Mouse (Mus musculus) retina, embryonic 14.5 days (tissue): ENCODE results near the gene Dot1l.

Experiments used
- DNase-seq: peaks from one replicate; pipeline ENCODE4 v3.0.0-alpha.2; 2015; ENCODE audit warnings: low spot score

The Dot1l gene

DNA sequence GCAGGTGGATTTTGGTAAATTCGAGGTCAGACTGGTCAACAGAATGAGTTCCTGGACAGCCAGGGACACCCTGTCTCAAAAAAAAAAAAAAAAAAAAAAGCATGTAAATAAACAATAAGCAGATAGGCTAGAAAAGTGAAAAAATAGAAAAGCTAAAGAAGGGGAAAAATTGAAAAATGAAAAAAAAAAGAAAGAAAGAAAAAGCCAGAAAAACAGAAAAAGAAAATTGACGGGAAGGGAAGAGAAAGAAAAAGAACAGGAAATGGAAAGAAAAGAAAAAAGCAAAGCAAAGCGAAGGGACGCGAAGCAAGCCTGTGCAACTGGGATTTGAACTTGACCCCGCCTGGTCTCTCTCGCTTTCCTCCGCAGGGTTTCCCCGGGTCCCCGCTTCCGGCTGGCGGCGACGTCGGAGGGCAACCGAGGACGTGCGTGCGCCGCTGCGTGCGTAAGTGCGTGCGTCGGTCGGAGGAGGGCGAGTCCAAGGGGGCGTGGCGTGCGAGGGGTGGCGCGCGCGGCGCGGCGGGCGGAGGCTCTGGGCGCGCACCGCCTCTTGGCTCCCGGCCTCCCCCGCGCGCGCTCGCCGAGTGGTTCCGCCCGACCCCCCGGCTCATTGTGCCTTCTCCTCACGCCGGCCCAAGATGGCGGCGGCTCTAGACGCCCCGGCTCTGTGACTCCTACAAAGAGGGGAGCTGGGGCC is at the start of gene Dot1l:
Gene Dot1l (plus strand): TSS at position 613 of the 697 bp plus-strand sequence.
- peak; percentile 98 for DNase-seq

DNA sequence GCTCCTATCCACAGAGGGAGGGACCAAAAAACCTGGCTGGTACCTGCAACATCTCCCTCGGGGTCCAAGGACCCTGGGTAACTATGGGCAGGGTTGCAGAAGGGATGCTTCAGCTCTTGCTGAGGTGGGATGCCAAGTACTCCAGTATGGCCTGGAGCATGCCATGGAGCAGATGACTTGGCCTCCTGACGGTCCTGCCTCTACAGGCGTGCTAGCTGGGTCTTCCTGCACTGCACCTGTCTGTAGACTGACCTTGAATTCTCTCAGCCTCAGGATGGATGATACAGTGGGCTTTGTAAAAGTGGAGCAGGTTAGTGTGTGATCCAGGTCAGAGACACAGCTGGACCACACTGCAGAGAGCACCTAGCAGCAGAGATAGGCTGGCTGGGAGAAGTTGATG is 49.5 kb upstream of the Dot1l start:
- no peak for DNase-seq

DNA sequence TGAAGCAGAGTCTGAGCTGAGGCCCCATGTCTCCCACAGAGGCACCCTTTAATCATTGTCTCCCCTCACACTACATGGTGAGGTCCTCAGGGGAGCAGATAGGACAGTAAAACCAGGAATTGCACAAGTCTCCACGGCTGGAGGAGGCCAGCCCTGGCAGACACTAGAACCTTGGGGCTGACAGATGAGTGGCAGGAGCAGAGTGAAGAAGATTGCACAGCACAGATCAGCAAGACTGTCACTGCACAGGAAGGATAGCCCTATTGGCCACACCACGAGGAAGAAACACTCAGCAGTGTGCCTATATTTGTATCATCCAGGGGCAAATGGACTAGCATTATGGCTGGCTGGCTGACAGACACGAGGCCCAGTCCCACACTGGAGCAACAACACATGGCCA is 44.2 kb upstream of the Dot1l start:
- no peak for DNase-seq

DNA sequence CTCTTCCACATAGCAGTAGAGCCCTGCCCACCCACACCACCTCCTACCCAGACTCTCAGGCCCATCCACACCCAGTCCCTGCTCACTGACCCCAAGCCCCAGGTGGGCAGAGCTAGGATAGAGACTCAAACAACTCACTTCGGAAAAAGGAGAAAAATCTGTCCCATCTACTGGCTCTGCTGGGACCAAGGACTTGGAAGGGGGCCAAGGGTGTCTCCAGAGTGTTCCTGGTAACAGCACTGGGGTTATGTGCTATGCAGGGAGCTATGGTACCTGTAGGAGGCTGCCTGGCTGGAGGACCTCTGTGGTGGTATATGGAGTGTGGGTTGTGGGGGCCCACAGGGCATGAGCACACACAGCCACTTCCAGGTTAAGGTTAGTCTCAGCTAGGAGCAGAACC is 37.7 kb upstream of the Dot1l start:
- DNase-seq, result no peak

DNA sequence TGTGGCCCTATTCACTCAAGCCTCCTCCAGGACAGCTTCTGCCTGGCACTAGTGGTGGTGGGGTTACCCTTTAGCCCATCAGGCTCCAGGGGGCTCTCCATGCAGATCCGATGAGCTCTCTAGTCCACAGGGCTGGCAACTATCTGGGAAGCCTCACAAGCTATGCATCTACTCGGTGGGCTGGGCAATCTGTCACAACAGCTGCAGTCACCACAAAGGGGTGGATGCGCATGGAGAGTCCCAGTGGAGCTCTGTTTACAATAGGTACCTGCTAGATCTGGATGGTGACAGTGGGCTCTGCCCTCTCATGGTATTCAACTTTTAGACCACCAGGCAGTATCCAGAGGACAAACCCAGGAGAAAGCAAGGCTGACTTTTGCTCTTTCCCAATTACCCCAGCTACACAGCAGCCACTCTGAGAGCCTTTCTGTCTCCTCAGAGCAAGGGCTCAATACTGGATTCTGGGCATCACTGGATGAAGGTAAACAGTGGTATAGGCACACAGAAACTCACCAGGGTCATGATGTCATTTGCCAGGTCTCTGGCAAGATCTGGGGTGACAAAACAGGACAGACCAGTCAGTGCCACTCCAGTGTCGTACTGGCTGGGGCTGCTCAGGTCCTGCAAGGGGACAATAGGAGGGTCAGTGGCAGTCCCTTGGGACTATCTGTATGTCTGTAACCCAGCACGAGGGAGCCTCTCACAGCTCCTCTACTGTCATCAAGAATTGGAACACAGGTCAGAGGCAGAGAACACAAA is 27.5 kb upstream of the Dot1l start:
- DNase-seq, result no peak

DNA sequence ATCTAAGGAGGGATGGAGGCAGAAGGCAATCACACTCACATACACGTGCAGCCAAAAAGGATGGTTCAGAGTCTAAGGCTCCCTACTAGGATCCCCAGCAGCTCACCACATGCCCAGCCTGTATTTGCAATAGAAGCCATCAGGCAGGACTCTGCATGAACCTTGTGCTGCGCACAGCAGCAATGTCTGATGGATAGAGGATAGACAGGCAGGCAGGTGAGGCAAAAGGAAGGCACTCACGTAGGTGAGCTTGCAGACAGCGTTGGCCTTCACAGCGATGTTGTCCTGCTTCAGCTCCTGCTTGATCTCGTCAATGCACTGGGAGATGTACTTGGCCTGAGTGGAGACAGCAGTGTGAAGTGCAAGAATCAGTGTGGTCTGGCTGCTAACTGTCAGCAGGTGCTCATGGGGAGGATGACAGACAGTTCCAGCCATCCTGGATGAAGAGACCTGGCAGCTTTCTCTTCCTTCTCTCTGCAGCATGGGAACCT is 22.4 kb upstream of the Dot1l start:
- no peak for DNase-seq

DNA sequence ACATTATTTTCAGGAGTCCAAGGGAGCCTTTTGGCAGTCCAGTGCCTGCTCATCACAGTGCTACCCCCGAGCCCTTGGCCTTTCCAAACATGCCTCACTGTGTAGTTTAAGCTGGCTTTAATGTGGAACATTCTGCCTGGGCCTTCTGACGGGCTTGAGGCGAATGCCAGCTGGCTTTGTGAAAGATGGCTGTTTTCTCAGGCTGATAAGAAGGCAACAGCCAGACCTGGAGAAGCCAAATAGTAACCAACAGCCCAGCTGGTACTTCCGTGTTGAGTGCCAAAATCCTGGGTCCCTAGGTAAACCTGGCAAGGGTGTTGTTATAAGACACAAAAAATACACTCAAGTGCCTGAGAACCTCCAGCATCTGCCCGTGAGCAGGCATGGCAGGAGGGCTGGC is 18.3 kb upstream of the Dot1l start:
- DNase-seq, result no peak

DNA sequence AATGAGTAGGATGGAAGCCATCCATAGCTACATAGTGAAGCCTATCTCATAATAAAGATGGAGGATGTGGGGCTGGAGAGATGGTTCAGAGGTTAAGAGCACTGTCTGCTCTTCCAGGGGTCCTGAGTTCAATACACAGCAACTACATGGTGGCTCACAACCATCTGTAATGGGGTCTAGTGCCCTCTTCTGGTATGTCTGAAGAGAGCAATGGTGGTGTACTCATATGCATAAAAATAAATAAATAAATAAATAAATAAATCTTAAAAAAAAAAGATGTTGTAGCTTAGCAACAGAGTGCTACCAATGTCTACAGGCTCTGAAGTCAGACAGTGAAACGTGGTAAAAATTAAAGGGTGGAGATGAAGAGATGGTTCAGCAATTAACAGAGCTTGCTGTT is 16.3 kb upstream of the Dot1l start:
- no peak for DNase-seq

DNA sequence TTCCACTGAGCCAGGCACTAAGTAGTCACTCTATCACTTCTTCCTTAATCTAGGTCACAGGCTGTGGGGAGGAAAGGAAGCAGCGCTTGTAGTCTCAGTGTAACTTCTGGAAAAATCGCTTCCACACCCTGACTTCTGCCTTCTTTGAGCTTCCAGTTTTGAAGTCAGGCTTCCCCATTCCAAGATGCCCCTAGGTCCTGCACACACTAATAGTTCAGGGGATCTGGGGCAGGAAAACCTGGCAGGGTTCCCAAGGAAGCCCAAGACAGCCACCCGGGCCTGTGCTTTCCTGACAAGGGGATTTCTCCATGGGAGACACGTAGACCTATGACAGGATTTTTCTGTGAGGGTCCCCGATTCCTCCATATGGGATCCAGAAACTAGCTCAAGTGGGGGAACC is 13.9 kb upstream of the Dot1l start:
- no peak for DNase-seq

DNA sequence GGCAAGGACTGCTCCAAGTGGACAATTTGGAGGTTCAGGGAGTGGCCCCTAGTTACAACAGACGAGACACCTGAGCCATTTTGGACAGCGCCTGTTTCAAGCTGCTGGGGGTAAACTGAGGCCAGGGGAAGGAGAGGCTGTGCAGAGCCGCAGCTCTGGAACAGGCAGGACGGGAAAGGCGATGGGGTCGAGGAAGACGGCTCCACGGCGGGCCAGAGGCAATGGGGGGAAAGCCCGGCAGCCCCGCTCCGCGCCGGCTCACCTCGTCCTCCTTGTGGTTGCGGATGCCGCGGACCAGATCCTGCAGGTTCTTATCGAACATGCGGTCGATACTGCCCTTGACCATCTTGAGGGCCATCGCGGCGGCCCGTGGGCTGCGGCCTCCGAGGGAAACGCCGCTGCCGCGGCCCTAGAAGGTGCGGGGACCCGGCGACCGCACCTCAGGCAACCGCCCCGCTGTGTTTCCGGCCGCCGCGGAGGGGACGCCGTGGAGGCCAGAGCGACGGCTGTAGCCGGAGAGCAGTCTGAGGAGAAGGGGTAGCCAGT is 13.3 kb upstream of the Dot1l start:
- no peak for DNase-seq

DNA sequence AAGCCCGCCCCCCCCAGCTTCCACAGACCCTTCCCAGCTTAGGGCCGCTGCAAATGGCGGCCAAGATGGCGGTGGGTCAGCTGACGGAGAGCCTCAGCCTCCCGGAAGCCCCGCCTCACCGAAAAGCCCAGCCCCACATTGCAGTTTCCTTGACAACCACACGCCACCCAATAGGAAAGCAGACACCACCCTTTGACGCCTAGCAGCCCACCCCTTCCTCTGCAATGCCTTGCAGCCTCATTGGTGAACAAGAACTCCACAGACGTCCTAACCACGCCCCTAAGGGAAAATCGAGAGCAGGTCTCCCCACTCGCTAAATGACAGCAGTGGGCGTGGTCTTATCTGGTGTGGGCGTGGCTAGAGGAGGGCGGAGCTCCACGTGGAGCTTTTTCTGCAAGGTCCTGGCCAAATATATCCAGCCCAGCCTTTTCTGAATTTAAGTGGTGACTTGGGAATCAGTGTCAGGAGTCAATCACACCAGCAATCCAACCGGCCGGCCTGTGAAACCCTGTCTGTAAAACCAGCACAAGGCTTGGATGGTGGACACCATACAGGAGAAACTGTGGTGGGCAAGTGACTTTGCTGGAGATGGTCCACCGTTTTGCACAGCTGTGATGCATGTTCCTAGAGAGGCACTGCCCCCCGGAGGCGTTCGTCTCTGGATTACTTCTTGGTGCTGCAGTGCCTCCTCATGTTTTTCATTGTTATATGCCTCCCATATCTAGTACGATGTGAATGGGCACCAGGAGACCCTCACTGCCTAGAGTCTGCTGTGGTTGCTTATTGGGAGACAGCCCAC is 12.6 kb upstream of the Dot1l start, which contains the start of gene Ap3d1:
Gene Ap3d1 (minus strand): TSS at position 85 of the 799 bp plus-strand sequence.
- DNase-seq, result peak; percentile 99

DNA sequence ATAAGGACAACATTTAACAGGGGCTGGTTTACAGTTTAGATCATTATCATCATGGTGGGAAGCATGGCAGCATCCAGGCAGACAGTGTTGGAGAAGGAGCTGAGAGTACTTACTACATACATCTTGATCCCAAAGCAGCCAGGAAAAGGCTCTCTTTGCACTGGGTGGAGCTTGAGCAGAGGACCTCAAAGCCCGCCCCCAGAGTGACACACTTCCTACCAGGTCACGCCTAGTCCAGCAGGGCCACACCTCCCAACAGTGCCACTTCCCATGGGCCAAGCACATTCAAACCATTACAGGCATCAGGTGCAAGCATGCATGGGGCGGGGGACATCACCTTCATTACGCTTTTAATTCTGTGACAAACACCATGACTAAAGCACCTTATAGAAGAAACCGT is 10.7 kb upstream of the Dot1l start:
- no peak for DNase-seq

DNA sequence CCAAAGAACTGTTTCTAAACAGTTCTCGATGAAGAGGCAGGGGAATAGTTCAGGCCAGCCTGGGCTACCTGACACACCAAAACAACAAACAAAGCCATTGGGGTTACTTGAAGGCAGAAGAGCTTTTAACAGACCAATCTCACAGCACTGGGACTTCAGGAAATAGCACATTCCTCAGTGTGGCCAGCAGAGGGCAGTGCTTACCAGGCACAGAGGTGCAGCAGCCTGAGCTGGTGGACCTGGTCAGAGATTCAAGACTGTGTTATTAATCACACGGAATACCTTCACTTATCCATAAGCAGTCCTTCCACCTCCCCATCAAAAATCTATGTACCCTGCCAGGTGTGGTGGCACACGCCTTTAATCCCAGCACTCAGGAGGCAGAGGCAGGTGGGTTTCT is 7.6 kb upstream of the Dot1l start:
- DNase-seq, result peak; percentile 84

DNA sequence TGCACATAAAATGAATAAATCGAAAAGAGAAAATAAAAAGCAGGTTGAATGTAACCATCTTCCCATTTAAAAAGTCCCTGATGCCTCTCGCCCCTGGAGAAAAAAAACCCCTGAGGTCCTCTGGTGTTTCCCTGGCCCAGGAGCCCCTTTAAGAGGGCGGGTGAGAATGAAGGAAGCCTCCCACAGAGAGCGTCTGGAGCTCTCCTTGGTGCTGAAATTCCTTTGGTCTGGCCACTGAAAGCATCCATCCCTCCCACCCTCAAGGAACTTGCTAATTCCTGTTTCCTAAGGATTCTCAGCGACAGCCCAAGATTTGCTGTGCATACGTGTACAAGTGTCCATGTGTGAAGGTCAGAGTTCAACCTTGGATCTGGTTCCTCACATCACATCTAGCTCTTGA is 6.4 kb upstream of the Dot1l start:
- peak; percentile 83 for DNase-seq

DNA sequence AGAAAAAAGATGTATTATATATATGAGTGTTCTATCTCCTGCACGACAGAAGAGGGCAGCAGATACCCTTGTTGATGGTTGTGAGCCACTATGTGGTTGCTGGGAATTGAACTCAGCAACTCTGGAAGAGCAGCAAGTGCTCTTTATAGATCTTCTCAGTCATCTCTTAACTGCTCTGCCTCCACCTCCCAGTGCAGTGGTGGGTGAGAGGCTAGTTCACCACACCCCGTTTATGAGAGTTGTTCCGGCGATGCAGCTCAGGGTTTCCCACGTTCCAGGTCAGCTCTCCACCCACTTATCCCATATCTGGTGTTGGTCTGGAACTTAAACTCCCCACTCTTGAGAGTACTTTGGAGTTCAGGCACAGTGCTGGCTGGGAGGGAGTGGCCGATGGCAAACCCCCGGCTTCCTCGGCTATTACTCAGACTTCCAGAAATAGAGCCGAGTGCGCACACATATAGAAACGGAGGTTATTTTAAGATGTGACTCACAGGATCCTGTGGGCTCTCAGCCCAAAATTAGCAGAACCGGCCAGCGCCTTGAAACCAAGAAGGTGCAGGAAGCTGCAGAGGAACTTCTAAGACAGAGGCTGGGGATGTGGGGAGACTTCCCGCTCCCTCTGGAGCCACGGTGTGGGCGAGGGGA is 3.7 kb upstream of the Dot1l start:
- no peak for DNase-seq

DNA sequence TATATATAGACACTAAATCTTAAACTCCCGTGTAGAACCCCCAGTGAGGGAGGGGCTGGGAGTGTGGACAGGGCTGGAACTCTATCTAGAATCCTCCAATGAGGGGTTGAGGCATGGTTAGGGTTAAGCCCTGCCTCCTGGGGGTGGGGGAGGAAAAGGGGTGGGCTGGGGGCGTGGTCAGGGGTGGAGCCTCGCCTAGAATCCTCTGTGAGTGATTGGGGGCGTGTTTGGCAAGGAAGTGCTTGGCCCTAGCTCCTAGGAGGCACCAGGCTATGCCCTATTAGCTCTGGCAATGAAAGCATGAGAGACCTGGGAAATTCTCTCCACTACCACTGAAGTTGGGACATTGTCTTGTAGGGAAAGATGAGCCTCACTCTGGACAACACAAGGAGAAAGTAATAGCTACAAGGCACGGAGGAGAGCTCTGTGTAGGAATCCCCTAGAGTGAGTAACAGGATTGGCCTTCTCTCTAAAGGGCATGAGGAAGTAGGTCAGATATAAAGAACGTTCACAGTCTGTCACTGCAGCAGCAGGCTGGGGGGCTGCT is 2.9 kb upstream of the Dot1l start:
- peak; percentile 81 for DNase-seq

DNA sequence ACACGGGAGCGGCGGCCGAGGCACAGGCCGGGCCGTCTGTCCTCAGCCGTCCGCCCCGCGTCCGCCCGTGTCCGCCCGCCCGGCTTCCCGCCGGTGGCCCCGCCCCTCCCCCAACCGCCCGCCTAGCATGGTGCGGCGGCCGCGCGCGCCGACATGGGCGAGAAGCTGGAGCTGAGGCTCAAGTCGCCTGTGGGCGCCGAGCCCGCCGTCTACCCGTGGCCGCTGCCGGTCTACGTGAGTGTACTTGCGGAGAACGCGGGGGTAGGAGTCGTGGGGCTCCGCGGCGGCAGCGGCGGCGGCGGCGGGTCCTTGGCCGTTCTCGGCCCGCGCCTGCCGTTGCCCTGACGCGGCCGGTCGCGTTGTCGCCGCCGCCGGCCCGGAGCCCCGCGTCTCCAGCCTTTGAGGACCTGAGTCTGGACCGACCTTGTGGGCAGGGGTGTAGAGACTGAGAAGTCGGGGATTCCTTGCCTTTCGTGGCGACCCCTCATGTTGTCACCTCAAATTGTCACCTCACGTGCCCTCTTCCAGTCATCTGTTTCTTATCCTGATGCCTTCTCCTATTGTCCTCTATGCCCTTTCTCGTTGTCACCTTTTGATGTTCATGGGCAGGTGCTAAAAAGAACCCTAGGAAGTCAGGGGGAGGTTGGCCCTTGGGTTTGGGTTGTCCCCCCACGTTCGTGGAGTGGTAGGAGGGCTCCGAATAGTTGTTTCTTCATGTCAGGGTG is 447 bp downstream of the Dot1l start:
- DNase-seq, result no peak

DNA sequence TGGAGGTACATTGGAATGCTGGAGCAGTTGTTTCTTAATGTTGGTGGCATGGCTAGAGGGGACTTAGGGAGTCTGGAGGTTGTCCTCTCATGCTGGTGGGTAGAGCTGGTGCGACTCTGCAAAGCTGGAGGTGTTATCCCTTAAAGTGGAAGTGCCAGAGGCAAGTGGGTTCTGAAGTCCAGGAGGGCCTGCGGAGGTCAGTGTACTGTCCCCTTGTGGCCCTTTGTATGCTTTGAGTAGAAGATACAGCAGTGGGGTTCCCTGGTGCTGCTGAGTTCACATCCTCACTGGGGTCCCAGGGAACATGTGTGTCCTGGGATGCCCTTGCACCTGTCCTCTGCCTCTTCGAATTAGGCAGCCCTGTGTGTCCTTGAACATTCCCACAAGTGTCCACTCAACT is 1.1 kb downstream of the Dot1l start:
- no peak for DNase-seq

DNA sequence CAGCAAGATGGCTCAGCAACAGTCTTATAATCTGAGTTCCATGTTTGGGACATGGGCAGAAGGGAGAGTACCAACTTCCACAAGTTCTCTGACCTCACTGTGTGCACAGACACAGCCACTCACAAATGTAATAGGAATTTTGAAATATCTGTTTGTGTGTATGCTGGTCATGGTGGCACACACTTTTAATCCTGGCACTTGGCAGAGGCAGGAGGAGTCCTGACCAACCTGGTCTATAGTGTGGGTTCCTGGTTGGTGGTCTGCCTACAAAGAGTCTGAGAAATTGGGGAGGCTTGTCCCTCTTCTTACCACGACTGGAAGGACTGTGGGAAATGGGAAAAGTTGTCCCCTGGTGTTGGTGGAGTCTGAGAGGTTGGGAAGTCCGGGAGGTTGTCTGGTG is 1.5 kb downstream of the Dot1l start:
- no peak for DNase-seq

DNA sequence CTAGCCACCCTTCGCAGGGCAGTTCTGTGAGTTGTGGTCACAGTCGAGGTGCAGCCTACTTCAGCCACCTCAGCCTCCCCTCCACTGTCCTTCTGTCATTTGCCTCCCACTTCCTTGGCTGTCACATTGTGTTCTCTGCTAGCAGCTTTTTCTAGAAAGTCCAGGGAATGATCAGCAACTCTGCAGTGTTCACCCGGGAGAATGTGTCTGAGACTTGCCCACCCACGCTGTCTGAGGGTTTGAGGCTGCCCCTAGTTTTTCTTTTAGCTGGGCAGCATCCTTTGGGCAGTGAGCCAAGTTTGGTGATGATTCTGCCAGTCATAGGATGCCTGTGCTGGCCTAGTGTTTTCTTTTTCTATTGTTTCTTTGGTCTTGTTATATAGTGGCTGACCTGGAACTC is 2.0 kb downstream of the Dot1l start:
- no peak for DNase-seq

DNA sequence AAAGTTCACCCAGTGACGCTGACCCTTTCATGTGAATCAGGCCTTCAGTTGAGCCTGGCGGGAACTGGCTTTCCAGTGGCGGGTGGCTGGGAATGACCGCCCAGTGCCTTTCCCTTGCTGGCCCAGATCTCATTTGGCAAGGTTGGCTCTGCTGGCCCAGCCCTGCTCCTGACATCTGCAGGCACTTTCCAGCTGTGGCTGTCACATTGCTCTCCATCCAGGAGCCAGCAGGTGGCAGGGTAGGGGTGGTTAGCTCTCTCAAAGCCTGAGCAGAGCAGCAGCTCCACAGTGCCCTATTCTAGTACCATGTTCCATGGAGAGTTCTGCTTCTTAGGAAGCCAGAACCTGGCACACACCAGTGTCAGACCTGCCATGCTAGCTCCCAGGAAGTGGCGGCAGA is 2.7 kb downstream of the Dot1l start:
- DNase-seq, result peak; percentile 62
